Mouse (Mus musculus) cerebellum, postnatal 10 days (tissue): ENCODE data around the gene Dio2.

Experiments
- DNase-seq, 2 experiments: peaks; one replicate each; pipeline ENCODE4 v3.0.0; 2021; ENCODE audit warnings: mixed read lengths in 2 of 2

Gene Dio2

GRCm38 (mm10) chr12:90738388-90739223 is at the start of gene Dio2:
Dio2 (minus strand) TSS chr12:90738438.
- DNase-seq = peak; percentile 47 to 58

GRCm38 (mm10) chr12:90781438-90781837 is 43.2 kb upstream of the Dio2 start:
- peak in 1 of 2 experiments; percentile 3 for DNase-seq

- DNase-seq = no peak
Observed at GRCm38 (mm10) chr12:90744752-90745151, 6.5 kb upstream of the Dio2 start.

DNA sequence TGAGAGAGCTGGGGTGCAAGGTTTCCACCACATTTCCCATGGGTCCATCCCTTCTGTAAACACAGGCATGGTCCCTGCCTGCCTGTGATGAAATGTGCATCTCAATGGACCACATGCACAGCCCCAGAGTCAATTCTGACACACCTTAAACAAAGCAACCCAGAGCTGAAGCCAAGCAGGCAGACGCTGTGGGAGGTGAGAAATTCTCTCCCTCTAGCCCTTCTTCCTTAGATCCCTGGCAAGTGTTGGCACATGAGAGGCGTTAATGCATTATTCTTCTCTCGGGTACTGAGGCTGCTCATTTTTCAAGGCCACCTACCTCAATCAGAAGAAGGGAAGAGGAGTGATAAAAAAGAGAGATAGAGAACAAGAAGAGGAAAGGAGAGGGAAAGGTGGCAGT is 5.4 kb upstream of the Dio2 start:
- no peak for DNase-seq

DNA sequence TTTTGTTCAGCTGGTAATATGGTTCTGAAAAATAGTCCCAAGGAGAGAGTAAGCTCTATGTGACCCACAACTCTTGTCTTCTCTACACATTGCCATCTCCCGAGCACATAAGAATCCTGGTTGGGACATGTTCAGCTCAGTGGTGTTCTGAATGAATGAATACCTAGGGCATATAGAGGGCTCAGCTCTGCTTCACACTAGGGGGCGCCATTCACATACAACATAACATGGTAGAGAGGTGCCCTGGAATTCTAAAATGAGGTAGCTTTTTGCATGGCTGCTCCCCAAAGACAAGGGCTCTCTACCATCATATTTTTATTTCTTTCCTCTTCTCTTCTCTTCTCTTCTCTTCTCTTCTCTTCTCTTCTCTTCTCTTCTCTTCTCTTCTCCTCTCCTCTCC is 2.2 kb upstream of the Dio2 start:
- DNase-seq = peak; percentile 88 to 89

DNA sequence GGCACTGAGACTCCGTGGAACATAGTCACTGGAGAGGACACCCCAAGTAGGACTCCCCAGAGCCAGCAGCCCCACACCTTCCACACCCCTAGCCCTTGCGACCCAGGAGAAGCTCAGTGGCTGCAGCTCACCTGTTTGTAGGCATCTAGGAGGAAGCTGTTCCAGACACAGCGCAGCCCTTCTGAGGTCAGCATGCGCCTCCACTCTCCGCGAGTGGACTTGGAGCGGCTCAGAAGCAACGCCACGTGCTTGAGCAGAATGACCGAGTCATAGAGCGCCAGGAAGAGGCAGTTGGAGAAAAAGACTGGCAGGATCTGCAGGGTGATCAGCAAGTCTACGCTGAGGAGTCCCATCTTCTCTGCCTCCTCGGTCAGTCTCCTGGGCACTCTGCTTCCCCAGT is 306 bp downstream of the Dio2 start:
- peak in 1 of 2 experiments; percentile 24 for DNase-seq

GRCm38 (mm10) chr12:90735447-90735846 is 2.8 kb downstream of the Dio2 start:
- no peak for DNase-seq

GRCm38 (mm10) chr12:90734503-90734902 is 3.7 kb downstream of the Dio2 start:
- DNase-seq = no peak

DNA sequence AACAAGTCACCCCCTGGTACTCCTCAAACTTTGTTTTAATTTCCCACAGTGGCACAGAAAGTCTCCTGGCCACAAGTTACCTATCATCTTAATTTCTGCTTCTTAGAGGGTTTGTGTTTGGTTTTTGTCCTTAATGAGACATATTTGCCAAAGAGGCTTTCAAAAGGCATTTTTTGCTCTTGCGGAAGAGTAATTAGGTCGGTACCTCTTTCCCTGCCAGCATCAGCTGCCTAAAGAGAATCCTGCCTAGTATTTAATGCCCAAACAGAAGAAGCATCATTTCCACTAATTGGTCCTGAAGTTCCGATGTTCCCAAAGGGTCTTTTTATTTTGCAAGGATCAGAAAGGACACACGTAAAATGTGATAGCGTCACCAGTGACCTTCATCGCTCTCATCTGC is 4.5 kb downstream of the Dio2 start:
- DNase-seq = no peak

DNA sequence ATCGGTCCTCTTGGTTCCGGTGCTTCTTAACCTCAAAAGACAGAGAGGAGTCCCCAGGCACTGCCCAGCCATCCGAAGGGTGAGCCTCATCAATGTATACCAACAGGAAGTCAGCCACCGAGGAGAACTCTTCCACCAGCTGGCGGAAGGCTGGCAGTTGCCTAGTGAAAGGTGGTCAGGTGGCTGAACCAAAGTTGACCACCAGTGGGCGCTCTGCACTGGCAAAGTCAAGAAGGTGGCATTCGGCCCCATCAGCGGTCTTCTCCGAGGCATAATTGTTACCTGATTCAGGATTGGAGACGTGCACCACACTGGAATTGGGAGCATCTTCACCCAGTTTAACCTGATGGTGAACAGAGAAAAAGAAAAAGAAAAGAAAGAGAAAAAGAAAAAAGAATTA is 8.6 kb downstream of the Dio2 start:
- DNase-seq = peak; percentile 89 to 93

GRCm38 (mm10) chr12:90725107-90725506 is 13.1 kb downstream of the Dio2 start:
- no peak for DNase-seq

DNA sequence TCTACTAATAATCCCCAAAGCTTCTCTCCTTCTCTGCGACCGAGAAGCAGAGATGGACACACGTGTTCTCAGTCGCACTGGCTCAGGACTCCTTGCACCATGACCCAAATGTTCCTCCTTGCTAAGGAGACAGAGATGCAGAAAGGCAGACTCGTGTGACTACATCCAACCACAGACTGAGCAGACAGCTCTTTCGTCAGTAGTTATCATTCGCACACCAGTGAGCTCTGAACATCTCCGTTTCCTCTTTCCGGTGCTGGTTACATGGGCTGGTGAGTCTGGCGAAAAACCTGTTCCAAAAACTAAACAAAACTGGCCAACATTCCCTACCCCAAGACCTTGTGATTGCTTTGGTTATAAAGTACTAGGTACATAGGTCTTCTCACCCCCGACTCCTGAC is 13.6 kb downstream of the Dio2 start:
- no peak for DNase-seq

DNA sequence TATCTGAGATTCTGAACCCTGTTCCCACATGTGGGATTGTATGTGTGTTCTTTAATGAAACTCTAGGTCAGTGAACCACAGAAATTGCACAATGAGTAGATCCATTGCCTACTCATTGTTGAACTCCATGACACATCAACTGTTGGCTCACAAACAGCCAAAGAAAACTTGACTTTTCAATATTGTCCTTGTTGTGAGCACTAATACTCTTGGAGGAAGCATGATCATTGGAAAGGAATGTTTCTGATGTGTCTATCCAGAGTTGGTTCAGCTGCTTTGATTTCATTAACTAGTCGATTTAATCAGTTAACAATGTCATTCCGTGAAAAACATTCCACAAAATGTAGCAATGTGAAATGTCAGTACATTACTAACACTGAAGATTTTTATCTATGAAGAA is 44.1 kb downstream of the Dio2 start:
- no peak for DNase-seq
